Mouse (Mus musculus) thymus, postnatal 0 days (tissue): ENCODE measurements around the gene Cdh4. TPM values are rescaled to one million over a fixed set of nuclear protein-coding genes. Genes with fewer than 3 reads are reported as not detected.

Experiments used
- DNase-seq: peaks from one replicate; pipeline ENCODE4 v3.0.0-alpha.2; 2015; ENCODE audit warnings: low spot score
- polyA plus RNA-seq: library from polyadenylated mRNA; unstranded; fragments of >200 nt; fragmentation: Nextera tagmentation; extraction: Ambion mirVana; gene quantifications from 2 replicates; pipeline ENCODE4 v1.2.1, GENCODE M21; 2015

Gene Cdh4
- polyA plus RNA-seq, 1 experiment from 2014 or later: 17.7 TPM

DNA sequence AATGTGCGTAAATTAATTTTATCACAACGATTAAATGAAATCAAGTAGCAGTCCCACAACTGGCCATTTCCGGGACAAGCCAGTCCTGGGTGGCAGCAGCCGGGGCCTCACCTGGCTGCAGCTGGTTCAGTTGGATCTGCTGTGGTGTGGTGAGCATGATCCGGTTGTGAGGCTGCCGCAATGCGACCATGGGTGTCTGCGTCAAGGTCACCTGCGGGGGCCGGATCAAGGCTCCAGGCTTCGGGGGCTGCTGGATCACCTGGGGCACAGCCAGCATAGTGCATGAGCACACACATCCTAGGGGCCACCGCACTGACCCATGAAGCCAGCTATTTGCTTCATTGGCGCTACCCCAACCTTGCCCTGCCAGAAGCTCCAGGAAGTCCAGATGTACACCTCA lies 486.9 kb downstream of the Cdh4 start:
- DNase-seq: no peak

- no peak for DNase-seq
Measured at GRCm38 (mm10) chr2:179931741-179932140, 489.5 kb downstream of the Cdh4 start.

DNA sequence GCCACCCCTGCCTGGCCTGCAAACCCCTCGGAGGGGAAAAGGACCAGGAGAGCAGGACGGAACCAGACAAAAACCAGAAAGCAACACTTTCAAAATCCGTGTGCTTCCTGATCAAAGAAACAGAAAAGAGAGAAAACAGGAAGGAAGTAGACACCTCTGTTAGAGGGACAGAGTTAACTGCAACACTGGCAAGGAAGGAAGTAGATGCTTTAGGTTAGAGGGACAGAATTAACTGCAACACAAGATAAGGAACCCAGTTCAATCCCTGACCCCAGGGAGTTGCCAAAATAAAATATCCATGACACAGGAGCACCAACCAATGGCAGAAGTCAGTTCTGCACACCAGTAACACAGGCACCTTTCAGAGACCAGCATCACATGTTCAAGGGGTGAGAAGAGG lies 491.9 kb downstream of the Cdh4 start:
- peak; percentile 26 for DNase-seq

GRCm38 (mm10) chr2:179937091-179937490 lies 494.9 kb downstream of the Cdh4 start:
- DNase-seq: no peak

GRCm38 (mm10) chr2:179941696-179942095 lies 499.5 kb downstream of the Cdh4 start:
- DNase-seq: no peak

DNA sequence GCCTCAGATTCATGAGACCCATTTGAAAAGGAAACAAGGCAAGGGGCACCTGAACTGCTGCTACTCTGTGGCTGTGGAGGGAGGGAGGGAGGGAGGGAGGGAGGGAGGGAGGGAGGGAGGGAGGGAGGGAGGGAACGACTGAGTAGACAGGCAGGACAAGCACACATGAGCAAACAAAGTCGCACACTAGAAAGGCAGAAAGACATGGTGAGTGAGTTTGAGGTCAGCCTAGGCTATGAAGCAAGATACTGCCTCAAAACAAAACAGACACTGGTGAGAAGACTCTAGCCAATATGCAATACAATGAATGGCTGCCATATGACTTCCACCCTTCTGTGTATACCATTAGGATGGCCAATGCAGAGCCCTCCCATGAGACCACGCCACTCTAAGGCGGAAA lies 502.8 kb downstream of the Cdh4 start:
- DNase-seq: no peak

DNA sequence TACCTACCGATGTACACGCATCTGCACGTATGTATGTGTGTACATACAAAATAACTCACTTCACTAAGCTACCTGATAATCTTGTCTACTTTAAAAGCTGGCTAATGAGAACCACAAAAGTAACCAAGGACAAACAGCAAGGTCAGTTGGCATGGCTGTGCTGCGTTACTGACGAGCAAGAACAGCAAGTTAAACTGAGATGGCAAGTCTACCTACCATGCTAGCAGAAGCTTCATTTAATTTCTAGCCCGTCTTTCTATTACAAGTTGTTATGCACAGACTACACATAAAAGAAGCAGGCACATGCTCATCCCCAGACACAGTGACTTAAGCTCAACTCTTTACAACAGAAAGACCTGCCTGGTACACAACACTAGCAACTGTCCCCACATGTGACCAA lies 504.3 kb downstream of the Cdh4 start:
- no peak for DNase-seq

GRCm38 (mm10) chr2:179947607-179948006 lies 505.4 kb downstream of the Cdh4 start:
- DNase-seq: no peak

DNA sequence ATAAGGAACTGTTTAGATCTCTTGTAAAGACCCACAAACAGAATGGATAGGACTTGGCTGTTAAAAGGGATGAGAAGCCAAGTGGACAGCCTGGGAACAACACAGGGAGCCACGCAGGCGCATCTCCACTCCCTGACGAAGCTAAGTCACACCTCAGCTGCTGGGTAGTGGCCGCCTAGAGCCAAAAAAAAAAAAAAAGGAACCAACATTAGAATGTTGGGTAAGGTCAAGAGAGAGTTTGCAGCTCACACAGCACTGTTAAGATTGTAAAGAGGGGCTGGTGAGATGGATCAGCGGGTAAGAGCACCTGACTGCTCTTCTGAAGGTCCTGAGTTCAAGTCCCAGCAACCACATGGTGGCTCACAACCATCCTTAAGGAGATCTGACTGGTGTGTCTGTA lies 506.6 kb downstream of the Cdh4 start:
- no peak for DNase-seq
